Mouse (Mus musculus): ENCODE data around the gene Rad51. TPM values are rescaled to one million over a fixed set of nuclear protein-coding genes. Genes with fewer than 3 reads are reported as not detected.

Gene Rad51
- total and polyA plus RNA-seq, 2 experiments from 2014 or later: 0.22 to 3.9 TPM

DNA sequence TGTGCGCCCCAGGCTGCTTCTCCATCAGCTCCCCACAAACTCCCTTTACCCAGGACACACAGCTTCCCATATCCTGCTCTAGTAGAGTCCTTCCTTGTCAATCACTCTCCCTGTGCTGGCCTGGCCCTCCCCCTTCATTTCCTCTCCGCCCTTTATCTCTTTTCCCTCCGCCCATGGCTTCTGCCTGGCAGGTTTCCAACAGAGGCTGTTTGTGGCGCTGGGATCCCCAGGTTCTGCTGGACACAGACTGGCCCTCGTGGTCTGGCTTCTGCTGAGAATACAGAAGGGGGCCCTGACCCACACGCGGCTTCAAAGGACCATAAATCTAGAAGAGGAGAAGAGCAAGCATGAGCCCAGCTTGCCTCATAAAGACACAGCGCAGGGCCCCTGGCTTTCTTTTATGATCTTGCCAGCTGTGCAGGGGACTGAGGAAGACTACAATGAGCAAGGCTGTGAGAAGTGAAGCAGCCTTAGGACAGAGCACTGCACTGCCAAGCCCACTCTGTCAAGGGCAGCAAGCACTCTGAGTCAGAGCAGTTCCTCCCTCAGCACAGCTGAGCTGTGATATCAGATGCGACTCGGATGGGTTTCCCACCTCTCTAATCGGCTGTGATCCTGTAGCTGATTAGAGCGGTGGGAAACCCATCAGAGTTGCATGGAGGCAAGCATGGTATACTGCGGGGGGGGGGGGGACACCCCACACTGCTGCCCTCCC is 60.4 kb downstream of the Rad51 start:
- no peak overlapping the region for H3K4me2 ChIP-seq (ENCODE audit: low read depth, low read length, poor library complexity, severe bottlenecking)
- H3K27ac ChIP-seq (ENCODE audit: low read depth, low read length): no peak overlapping the region
- TF ChIP-seq CTCF (IDR thresholded peaks at IDR 0.05): no peak

GRCm38 (mm10) chr2:119173991-119174651 is 61.5 kb downstream of the Rad51 start, which contains the start of gene Gm14137:
Gene Gm14137, plus strand, starts transcription at chr2:119174509.
- DNase-seq (ENCODE audit: low spot score) (peak; percentile 32), ATAC-seq (ENCODE audit: low FRiP score) (no peak)
- no peaks in the 10 kb centered on the region for H3K27me3 ChIP-seq (ENCODE audit: insufficient read depth, low read length)
- no peak within 1 kb of the TSS for H3K4me2 ChIP-seq (ENCODE audit: low read depth, low read length, poor library complexity, severe bottlenecking)
- H3K9me3 ChIP-seq (ENCODE audit: low read length): no peaks in the 10 kb centered on the region
- H3K4me1 ChIP-seq (ENCODE audit: insufficient read depth, low read length): no peaks in the 10 kb centered on the region
- no peak within 1 kb of the TSS for H3K4me3 ChIP-seq (ENCODE audit: low read depth, low read length)
- TF ChIP-seq CTCF (IDR thresholded peaks at IDR 0.05): no peak
- H3K9ac ChIP-seq (replicated peaks; ENCODE audit: low read length, poor library complexity, severe bottlenecking): no peak within 1 kb of the TSS
- H3K36me3 ChIP-seq (ENCODE audit: insufficient read depth, low read length): peaks cover 24% of the 10 kb centered on the region
- WGBS: 47% methylated on average over 8 of the region's 8 CpGs
- no peak within 1 kb of the TSS for H3K27ac ChIP-seq (ENCODE audit: low read depth, low read length)

More for the DNA sequence above, 60.4 kb downstream of the Rad51 start:
- H3K36me3 ChIP-seq (ENCODE audit: insufficient read depth, low read length): peaks cover 15% of the 10 kb centered on the region
- H3K27me3 ChIP-seq (ENCODE audit: insufficient read depth, low read length): no peaks in the 10 kb centered on the region
- ATAC-seq (ENCODE audit: low FRiP score) (no peak), DNase-seq (ENCODE audit: low spot score) (peak; percentile 57)
- 20% methylated on average over 13 of the region's 13 CpGs for WGBS
- no peaks in the 10 kb centered on the region for H3K9me3 ChIP-seq (ENCODE audit: low read length)
- H3K9ac ChIP-seq (replicated peaks; ENCODE audit: low read length, poor library complexity, severe bottlenecking): no peak overlapping the region
- no peaks in the 10 kb centered on the region for H3K4me1 ChIP-seq (ENCODE audit: insufficient read depth, low read length)
- no peak overlapping the region for H3K4me3 ChIP-seq (ENCODE audit: low read depth, low read length)

DNA sequence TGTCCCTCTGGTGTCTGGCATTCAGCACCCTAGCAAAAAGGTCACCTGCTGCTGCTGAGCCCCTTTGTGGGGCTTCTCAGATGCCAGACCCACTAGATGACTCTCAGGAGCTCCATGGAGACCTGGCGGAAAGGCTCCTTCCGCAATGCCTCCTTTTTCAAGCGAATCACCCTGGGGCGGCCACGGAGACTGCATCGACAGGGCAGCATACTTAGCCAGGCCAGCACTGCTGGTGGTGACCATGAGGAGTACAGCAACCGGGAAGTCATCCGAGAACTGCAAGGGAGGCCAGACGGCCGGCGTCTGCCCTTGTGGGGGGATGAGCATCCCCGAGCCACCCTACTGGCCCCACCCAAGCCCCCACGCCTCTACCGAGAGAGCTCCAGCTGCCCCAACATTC is 62.3 kb downstream of the Rad51 start:
- WGBS: 51% methylated on average over 14 of the region's 14 CpGs
- Histone ChIP-seq H3K4me3 (ENCODE audit: low read depth, low read length) (no peak overlapping the region), H3K27me3 (ENCODE audit: insufficient read depth, low read length) (no peaks in the 10 kb centered on the region), H3K4me2 (ENCODE audit: low read depth, low read length, poor library complexity, severe bottlenecking) (no peak overlapping the region), H3K27ac (ENCODE audit: low read depth, low read length) (no peak overlapping the region), H3K9me3 (ENCODE audit: low read length) (no peaks in the 10 kb centered on the region), H3K4me1 (ENCODE audit: insufficient read depth, low read length) (no peaks in the 10 kb centered on the region), H3K36me3 (ENCODE audit: insufficient read depth, low read length) (peaks cover 32% of the 10 kb centered on the region), H3K9ac (replicated peaks; ENCODE audit: low read length, poor library complexity, severe bottlenecking) (no peak overlapping the region)
- TF ChIP-seq CTCF (IDR thresholded peaks at IDR 0.05): no peak
- DNase-seq (ENCODE audit: low spot score) (no peak), ATAC-seq (ENCODE audit: low FRiP score) (no peak)

- no peak overlapping the region for H3K4me3 ChIP-seq (ENCODE audit: low read depth, low read length)
- peaks cover 39% of the 10 kb centered on the region for H3K36me3 ChIP-seq (ENCODE audit: insufficient read depth, low read length)
- no peaks in the 10 kb centered on the region for H3K9me3 ChIP-seq (ENCODE audit: low read length)
- no peaks in the 10 kb centered on the region for H3K27me3 ChIP-seq (ENCODE audit: insufficient read depth, low read length)
- no peak overlapping the region for H3K9ac ChIP-seq (replicated peaks; ENCODE audit: low read length, poor library complexity, severe bottlenecking)
- H3K27ac ChIP-seq (ENCODE audit: low read depth, low read length): no peak overlapping the region
- 72% methylated on average over 6 of the region's 6 CpGs for WGBS
- no peak for TF ChIP-seq CTCF (IDR thresholded peaks at IDR 0.05)
- no peak overlapping the region for H3K4me2 ChIP-seq (ENCODE audit: low read depth, low read length, poor library complexity, severe bottlenecking)
- DNase-seq (ENCODE audit: low spot score) (no peak), ATAC-seq (ENCODE audit: low FRiP score) (no peak)
- H3K4me1 ChIP-seq (ENCODE audit: insufficient read depth, low read length): no peaks in the 10 kb centered on the region
These were observed 63.0 kb downstream of the Rad51 start for GRCm38 (mm10) chr2:119175614-119176013.

DNA sequence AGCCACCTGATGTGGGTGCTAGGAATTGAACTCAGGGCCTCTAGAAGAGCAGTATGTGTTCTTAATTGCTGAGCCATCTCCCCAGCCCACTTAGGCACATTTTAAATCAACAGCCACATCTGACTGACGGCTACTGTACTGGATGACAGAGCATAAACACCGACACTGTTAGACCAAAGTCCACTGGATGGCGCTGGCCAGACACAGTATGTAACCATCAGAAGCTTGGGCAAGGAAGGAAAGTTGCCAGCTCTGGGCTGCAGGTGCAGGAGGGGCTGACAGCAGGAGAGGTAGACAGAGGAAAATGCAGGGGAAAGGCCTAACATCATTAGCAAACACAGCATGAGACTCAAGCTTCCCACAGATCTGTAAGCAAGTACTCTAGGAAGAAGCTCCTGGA is 64.2 kb downstream of the Rad51 start:
- Histone ChIP-seq H3K36me3 (ENCODE audit: insufficient read depth, low read length) (peaks cover 43% of the 10 kb centered on the region), H3K4me2 (ENCODE audit: low read depth, low read length, poor library complexity, severe bottlenecking) (no peak overlapping the region), H3K4me3 (ENCODE audit: low read depth, low read length) (no peak overlapping the region), H3K9me3 (ENCODE audit: low read length) (no peaks in the 10 kb centered on the region), H3K27me3 (ENCODE audit: insufficient read depth, low read length) (no peaks in the 10 kb centered on the region), H3K4me1 (ENCODE audit: insufficient read depth, low read length) (no peaks in the 10 kb centered on the region), H3K9ac (replicated peaks; ENCODE audit: low read length, poor library complexity, severe bottlenecking) (no peak overlapping the region), H3K27ac (ENCODE audit: low read depth, low read length) (no peak overlapping the region)
- DNase-seq (ENCODE audit: low spot score) (no peak), ATAC-seq (ENCODE audit: low FRiP score) (no peak)
- 62% methylated on average over 3 of the region's 3 CpGs for WGBS
- 0 out of 2 replicates have a peak, but pooled peaks have one; percentile 7 for TF ChIP-seq CTCF (IDR thresholded peaks at IDR 0.05)

DNA sequence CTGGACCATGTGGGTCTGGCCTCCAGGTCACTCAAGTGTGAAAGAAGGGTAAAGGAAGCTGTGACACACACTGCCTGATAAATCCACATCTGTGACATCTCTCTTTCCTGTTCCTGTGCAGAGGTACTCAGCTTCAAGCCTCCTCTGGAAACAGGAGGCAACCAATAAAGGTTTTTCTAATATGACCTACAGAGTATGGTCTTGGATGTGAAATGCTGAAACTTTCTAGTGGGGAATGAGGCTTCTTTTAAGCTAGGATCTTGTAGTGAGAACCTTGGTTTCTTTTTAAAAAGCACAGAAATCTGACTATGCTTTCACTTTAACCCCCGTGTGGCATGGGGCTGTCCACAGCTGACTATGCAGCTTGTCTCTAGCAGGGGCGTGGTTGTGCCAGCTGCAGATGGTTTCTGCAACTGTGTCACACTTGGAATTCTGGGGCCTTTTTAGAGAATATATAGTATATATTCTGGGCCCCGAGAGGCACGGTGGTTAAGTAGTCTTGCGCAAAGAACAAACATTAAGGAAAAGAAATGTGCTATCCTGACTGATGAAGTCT is 64.9 kb downstream of the Rad51 start:
- Histone ChIP-seq H3K4me2 (ENCODE audit: low read depth, low read length, poor library complexity, severe bottlenecking) (no peak overlapping the region), H3K27me3 (ENCODE audit: insufficient read depth, low read length) (no peaks in the 10 kb centered on the region), H3K27ac (ENCODE audit: low read depth, low read length) (no peak overlapping the region), H3K36me3 (ENCODE audit: insufficient read depth, low read length) (peaks cover 43% of the 10 kb centered on the region), H3K9ac (replicated peaks; ENCODE audit: low read length, poor library complexity, severe bottlenecking) (no peak overlapping the region), H3K4me1 (ENCODE audit: insufficient read depth, low read length) (no peaks in the 10 kb centered on the region), H3K4me3 (ENCODE audit: low read depth, low read length) (no peak overlapping the region), H3K9me3 (ENCODE audit: low read length) (no peaks in the 10 kb centered on the region)
- no peak for TF ChIP-seq CTCF (IDR thresholded peaks at IDR 0.05)
- 93% methylated on average over 5 of the region's 5 CpGs for WGBS
- ATAC-seq (ENCODE audit: low FRiP score): no peak
- no peak for DNase-seq (ENCODE audit: low spot score)
